Comparison of ENCODE assay signal across 21 mouse cellular contexts in genomic region chr8:4292738-4293137, GRCm38 (mm10). TPM values are rescaled to one million over a fixed set of nuclear protein-coding genes. Genes with fewer than 3 reads are reported as not detected.
DNase-seq lines count a peak whose midpoint lies in the region; ATAC-seq and TF ChIP-seq lines count a peak whose summit lies in the region.
"Had no signal": no experiment of that assay in that cellular context is flagged by ENCODE, and none has a peak within 500 bp of the region (broad histone marks: within the 10 kb centered on the region; RNA-seq: fewer than 3 reads in every experiment).

No protein-coding gene starts in this region.

- intact Hi-C loops in gastrocnemius, adult 2 months (cut with DNase I), result no loop called here
- intact Hi-C loops in gastrocnemius, postnatal 14 days (cut with DNase I; ENCODE audit: low total_unique reads), result no loop called here

- no peak for DNase-seq in gastrocnemius, adult 2 months
- no peak for DNase-seq in gastrocnemius, postnatal 14 days
- no peak for DNase-seq in kidney, postnatal 0 days (ENCODE audit: low spot score)
- no peak for DNase-seq in kidney, adult 8-10 months
- no peak for DNase-seq in lung, embryonic 14.5 days
- no peak for DNase-seq in lung, adult 18-20 months
- DNase-seq in adrenal gland, postnatal 10 days, result no peak
- DNase-seq: adrenal gland, adult 2 months; cerebellum, adult 2 months; cerebellum, postnatal 14 days; heart, postnatal 14 days; kidney, adult 18-20 months; lung, postnatal 36 days; right cerebral cortex, postnatal 4 days had no signal

- no peaks in the 10 kb centered on the region for H3K27me3 ChIP-seq in kidney, postnatal 0 days (ENCODE audit: insufficient read depth, low read length)
- H3K27me3 ChIP-seq in lung, embryonic 14.5 days (ENCODE audit: insufficient read depth, low read length), result no peaks in the 10 kb centered on the region
- H3K27me3 ChIP-seq: limb, embryonic 13.5 days; neural tube, embryonic 13.5 days had no signal

- no peak overlapping the region for H3K4me2 ChIP-seq in kidney, postnatal 0 days (ENCODE audit: low read length)
- no peak overlapping the region for H3K4me2 ChIP-seq in lung, embryonic 14.5 days
- H3K4me2 ChIP-seq: limb, embryonic 13.5 days; midbrain, embryonic 11.5 days; neural tube, embryonic 13.5 days had no signal

- WGBS in kidney, postnatal 0 days, result 87% methylated on average over 5 of the region's 5 CpGs
- WGBS in lung, embryonic 14.5 days, result 91% methylated on average over 5 of the region's 5 CpGs

- no peak overlapping the region for H3K4me3 ChIP-seq in gastrocnemius, adult 2 months
- H3K4me3 ChIP-seq in kidney, postnatal 0 days (replicated peaks; ENCODE audit: low read depth, low read length), result no peak overlapping the region
- H3K4me3 ChIP-seq in lung, embryonic 14.5 days (ENCODE audit: low read depth, low read length), result no peak overlapping the region
- H3K4me3 ChIP-seq: erythroblast, embryonic 14.5 days; hindbrain, embryonic 10.5 days; limb, embryonic 13.5 days; neural tube, embryonic 13.5 days had no signal

- H3K9ac ChIP-seq in kidney, postnatal 0 days (ENCODE audit: low read depth, low read length), result no peak overlapping the region
- H3K9ac ChIP-seq in lung, embryonic 14.5 days, result no peak overlapping the region
- H3K9ac ChIP-seq: limb, embryonic 13.5 days; liver, embryonic 14.5 days; neural tube, embryonic 13.5 days had no signal

- peak; percentile 54 for TF ChIP-seq CTCF in gastrocnemius, adult 2 months (IDR thresholded peaks at IDR 0.05)
- peak; percentile 55 for TF ChIP-seq CTCF in kidney, postnatal 0 days (IDR thresholded peaks at IDR 0.05; ENCODE audit: low read depth)
- 0 out of 2 replicates have a peak, but pooled peaks have one; percentile 7 for TF ChIP-seq CTCF in lung, embryonic 14.5 days (IDR thresholded peaks at IDR 0.05; ENCODE audit: low read depth)

- H3K4me1 ChIP-seq in kidney, postnatal 0 days (replicated peaks; ENCODE audit: insufficient read depth, low read length), result no peaks in the 10 kb centered on the region
- no peaks in the 10 kb centered on the region for H3K4me1 ChIP-seq in lung, embryonic 14.5 days (ENCODE audit: insufficient read depth)
- H3K4me1 ChIP-seq: hindbrain, embryonic 10.5 days; limb, embryonic 13.5 days; neural tube, embryonic 13.5 days had no signal

- no peaks in the 10 kb centered on the region for H3K9me3 ChIP-seq in kidney, postnatal 0 days (replicated peaks; ENCODE audit: low read length)
- no peaks in the 10 kb centered on the region for H3K9me3 ChIP-seq in lung, embryonic 14.5 days (ENCODE audit: low read depth, low read length)
- H3K9me3 ChIP-seq: hindbrain, embryonic 10.5 days; limb, embryonic 13.5 days; neural tube, embryonic 13.5 days had no signal

- no peak for ATAC-seq in kidney, postnatal 0 days (replicated peaks; ENCODE audit: low FRiP score, low read depth)
- no peak for ATAC-seq in lung, embryonic 14.5 days (ENCODE audit: insufficient read depth)
- ATAC-seq: activated CD4-positive, CD25-positive, alpha-beta regulatory T cell, adult 4 months had no signal

- peaks cover 51% of the 10 kb centered on the region for H3K36me3 ChIP-seq in kidney, postnatal 0 days (ENCODE audit: insufficient read depth, low read length)
- peaks cover 98% of the 10 kb centered on the region for H3K36me3 ChIP-seq in lung, embryonic 14.5 days (ENCODE audit: insufficient read depth)

- no peak overlapping the region for H3K27ac ChIP-seq in gastrocnemius, adult 2 months
- H3K27ac ChIP-seq in kidney, postnatal 0 days, result no peak overlapping the region
- H3K27ac ChIP-seq in lung, embryonic 14.5 days (ENCODE audit: low read depth), result no peak overlapping the region
- H3K27ac ChIP-seq: hindbrain, embryonic 10.5 days; limb, embryonic 13.5 days; liver, embryonic 14.5 days; neural tube, embryonic 13.5 days had no signal

RNA-seq across cellular contexts. Expression of gene Timm44, which starts 17.0 kb away (rescaled TPM):
- 10 to 100 TPM; 61.8 to 76.6 TPM for total RNA-seq in gastrocnemius, adult 2 months (2021)
- total RNA-seq in gastrocnemius, postnatal 14 days (2021), result 10 to 100 TPM; 67.8 to 82.1 TPM
- 61.1 and 64.7 TPM in 2 replicates for polyA plus RNA-seq in kidney, postnatal 0 days (2015; fragmentation: Nextera tagmentation; extraction: Ambion mirVana)
- 74.9 and 77.0 TPM in 2 replicates for polyA plus RNA-seq in lung, embryonic 14.5 days (2014; fragmentation: Nextera tagmentation; extraction: Ambion mirVana)
- total RNA-seq in adrenal gland, postnatal 10 days (2021), result 100 to 1,000 TPM; 150 to 180 TPM

RNA-seq across cellular contexts. Expression of gene Ccl25, which starts 32.3 kb away (rescaled TPM):
- 10 to 100 TPM in 1 of 2 experiments, 1 to 10 TPM in 1; 8.2 to 14.6 TPM for total RNA-seq in gastrocnemius, adult 2 months (2021)
- 1 to 10 TPM; 8.7 to 9.4 TPM for total RNA-seq in gastrocnemius, postnatal 14 days (2021)
- polyA plus RNA-seq in kidney, postnatal 0 days (2015; fragmentation: Nextera tagmentation; extraction: Ambion mirVana), result 10.0 and 10.4 TPM in 2 replicates
- 16.2 and 16.4 TPM in 2 replicates for polyA plus RNA-seq in lung, embryonic 14.5 days (2014; fragmentation: Nextera tagmentation; extraction: Ambion mirVana)
- total RNA-seq in adrenal gland, postnatal 10 days (2021), result 10 to 100 TPM; 10.5 to 19.3 TPM

RNA-seq across cellular contexts. Expression of gene Elavl1, which starts 32.5 kb away (rescaled TPM):
- 10 to 100 TPM; 46.4 to 49.8 TPM for total RNA-seq in gastrocnemius, adult 2 months (2021)
- total RNA-seq in gastrocnemius, postnatal 14 days (2021), result 10 to 100 TPM; 42.6 to 47.7 TPM
- polyA plus RNA-seq in kidney, postnatal 0 days (2015; fragmentation: Nextera tagmentation; extraction: Ambion mirVana), result 162 and 180 TPM in 2 replicates
- polyA plus RNA-seq in lung, embryonic 14.5 days (2014; fragmentation: Nextera tagmentation; extraction: Ambion mirVana), result 307 and 319 TPM in 2 replicates
- 10 to 100 TPM; 77.7 to 83.9 TPM for total RNA-seq in adrenal gland, postnatal 10 days (2021)

RNA-seq across cellular contexts. Expression of gene Ctxn1, which starts 33.7 kb away (rescaled TPM):
- under 1 TPM; 0.41 to 0.45 TPM for total RNA-seq in gastrocnemius, adult 2 months (2021)
- 1 to 10 TPM; 1.4 to 2.5 TPM for total RNA-seq in gastrocnemius, postnatal 14 days (2021)
- polyA plus RNA-seq in kidney, postnatal 0 days (2015; fragmentation: Nextera tagmentation; extraction: Ambion mirVana), result 78.0 and 78.6 TPM in 2 replicates
- polyA plus RNA-seq in lung, embryonic 14.5 days (2014; fragmentation: Nextera tagmentation; extraction: Ambion mirVana), result 65.7 and 80.7 TPM in 2 replicates
- total RNA-seq in adrenal gland, postnatal 10 days (2021), result 10 to 100 TPM; 11.0 to 14.7 TPM

RNA-seq across cellular contexts. Expression of gene Snapc2, which starts 39.9 kb away (rescaled TPM):
- 10 to 100 TPM in 1 of 2 experiments, 1 to 10 TPM in 1; 9.8 to 13.0 TPM for total RNA-seq in gastrocnemius, adult 2 months (2021)
- total RNA-seq in gastrocnemius, postnatal 14 days (2021), result 10 to 100 TPM; 10.1 to 12.2 TPM
- 42.4 and 43.1 TPM in 2 replicates for polyA plus RNA-seq in kidney, postnatal 0 days (2015; fragmentation: Nextera tagmentation; extraction: Ambion mirVana)
- 60.6 and 63.5 TPM in 2 replicates for polyA plus RNA-seq in lung, embryonic 14.5 days (2014; fragmentation: Nextera tagmentation; extraction: Ambion mirVana)
- total RNA-seq in adrenal gland, postnatal 10 days (2021), result 10 to 100 TPM; 21.7 to 24.4 TPM
